Mouse (Mus musculus): ENCODE measurements around the gene Tspan33.

- TF ChIP-seq CTCF (IDR thresholded peaks at IDR 0.05; ENCODE audit: low read depth, low read length) (no peak), POLR2A (IDR thresholded peaks at IDR 0.05; ENCODE audit: borderline replicate concordance, low read depth, low read length) (no peak)
Measured at GRCm38 (mm10) chr6:29684686-29685085, 9.3 kb upstream of the Tspan33 start.

All from bone marrow macrophage, adult 2 months (primary cell).